Mouse (Mus musculus): Measurements from ENCODE around the gene Rab5c. TPM values are rescaled to one million over a fixed set of nuclear protein-coding genes. Genes with fewer than 3 reads are reported as not detected.
A peak's percentile ranks its signal among the peaks of the same experiment; 100 is the strongest.

The Rab5c gene
- total and polyA plus RNA-seq, 3 experiments, result 249 to 263 TPM; not detected in 1

DNA sequence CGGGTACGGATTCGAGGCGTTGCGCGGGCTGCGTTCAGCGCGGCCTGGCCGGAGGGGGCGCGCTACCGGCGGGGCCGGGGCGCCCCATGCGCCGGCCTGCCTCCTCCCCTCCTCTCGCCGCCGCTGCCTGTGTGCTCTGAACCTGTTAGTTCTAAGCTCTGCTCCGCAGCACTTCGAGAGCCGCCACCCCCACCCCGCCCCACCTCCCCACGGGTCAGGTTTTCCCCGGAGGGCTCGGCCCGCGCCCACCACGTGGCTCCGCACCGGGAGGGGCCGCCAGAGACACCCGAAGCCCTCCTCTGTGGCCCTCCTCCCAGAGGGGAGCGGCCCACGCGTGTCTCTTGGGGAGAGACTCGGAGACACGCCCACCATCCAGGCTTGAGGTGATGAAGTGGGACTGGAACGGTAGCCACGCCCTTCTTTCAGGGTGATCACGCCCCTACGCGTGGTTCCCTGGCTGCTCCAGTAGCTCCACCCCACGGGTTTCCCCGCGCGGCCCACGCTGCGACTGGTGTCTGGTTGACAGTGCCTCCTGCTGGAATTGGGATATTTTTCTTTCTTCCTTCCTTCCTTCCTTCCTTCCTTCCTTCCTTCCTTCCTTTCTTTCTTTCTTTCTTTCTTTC, 21.7 kb upstream of the Rab5c start, which contains the start of gene Kcnh4:
Gene Kcnh4 (minus strand): TSS at position 332 of the 623 bp plus-strand sequence.
- Histone ChIP-seq H3K27ac (ENCODE audit: control insufficient read depth, low read depth, low read length) (no peak within 1 kb of the TSS), H3K9me3 (replicated peaks; ENCODE audit: insufficient read depth, low read length) (no peaks in the 10 kb centered on the region), H3K4me1 (ENCODE audit: control insufficient read depth in 1 of 2, insufficient read depth in 2 of 2, low read length in 2 of 2) (no peaks in the 10 kb centered on the region), H3K79me2 (ENCODE audit: control insufficient read depth, insufficient read depth, low read length, poor library complexity) (no peaks in the 10 kb centered on the region), H3K9ac (ENCODE audit: control insufficient read depth, low read depth, low read length, poor library complexity, severe bottlenecking) (0 out of 2 replicates have a peak within 1 kb of the TSS, but pooled peaks have one; percentile 12), H3K36me3 (ENCODE audit: control insufficient read depth in 1 of 2, insufficient read depth in 2 of 2, low read length in 2 of 2) (no peaks in the 10 kb centered on the region), H3K27me3 (ENCODE audit: control insufficient read depth in 1 of 2, insufficient read depth in 2 of 2, low read length in 2 of 2) (peaks cover 3 to 4% of the 10 kb centered on the region in 2 experiments; a peak in 2 of 4 replicates), H3K4me3 (ENCODE audit: control insufficient read depth in 1 of 2, insufficient read depth in 1 of 2, low read depth in 2 of 2, low read length in 2 of 2) (peak within 1 kb of the TSS; percentile 43 to 53; a peak in 3 of 4 replicates)
- peak; percentile 71 for DNase-seq (ENCODE audit: low read depth, low spot score)
- TF ChIP-seq KAT2A (conservative IDR thresholded peaks at IDR 0.05; ENCODE audit: low read depth, low read length), result no peak
- no peak for TF ChIP-seq RCOR1 (IDR thresholded peaks at IDR 0.05; ENCODE audit: low read depth, low read length)
- peak in 2 of 3 experiments; percentile 33 to 47; a peak in 4 of 6 replicates for TF ChIP-seq CTCF (IDR thresholded peaks at IDR 0.05 in 2 of 3, conservative IDR thresholded peaks at IDR 0.05 in 1 of 3; ENCODE audit: control insufficient read depth in 1 of 3, insufficient read depth in 1 of 3, low read depth in 2 of 3, low read length in 3 of 3, poor library complexity in 1 of 3, severe bottlenecking in 1 of 3)
- no peak for TF ChIP-seq MAX (IDR thresholded peaks at IDR 0.05; ENCODE audit: low read length)
- no peak for TF ChIP-seq E2F4 (IDR thresholded peaks at IDR 0.05; ENCODE audit: borderline replicate concordance, low read depth, low read length)
- TF ChIP-seq USF1 (IDR thresholded peaks at IDR 0.05; ENCODE audit: low read depth, low read length), result no peak
- no peak; the same call in 1 of the 2 replicates for TF ChIP-seq MXI1 (IDR thresholded peaks at IDR 0.05; ENCODE audit: low read depth, low read length)
- no peak for TF ChIP-seq GABPA (IDR thresholded peaks at IDR 0.05; ENCODE audit: low read depth, low read length)
- TF ChIP-seq POLR2AphosphoS2 (IDR thresholded peaks at IDR 0.05; ENCODE audit: low read length), result no peak
- TF ChIP-seq TBP (IDR thresholded peaks at IDR 0.05; ENCODE audit: low read depth, low read length), result no peak
- TF ChIP-seq SMC3 (IDR thresholded peaks at IDR 0.05; ENCODE audit: low read depth, low read length), result peak; percentile 22; the same call in 1 of the 2 replicates
- TF ChIP-seq ZNF384 (IDR thresholded peaks at IDR 0.05; ENCODE audit: low read depth, low read length), result no peak

DNA sequence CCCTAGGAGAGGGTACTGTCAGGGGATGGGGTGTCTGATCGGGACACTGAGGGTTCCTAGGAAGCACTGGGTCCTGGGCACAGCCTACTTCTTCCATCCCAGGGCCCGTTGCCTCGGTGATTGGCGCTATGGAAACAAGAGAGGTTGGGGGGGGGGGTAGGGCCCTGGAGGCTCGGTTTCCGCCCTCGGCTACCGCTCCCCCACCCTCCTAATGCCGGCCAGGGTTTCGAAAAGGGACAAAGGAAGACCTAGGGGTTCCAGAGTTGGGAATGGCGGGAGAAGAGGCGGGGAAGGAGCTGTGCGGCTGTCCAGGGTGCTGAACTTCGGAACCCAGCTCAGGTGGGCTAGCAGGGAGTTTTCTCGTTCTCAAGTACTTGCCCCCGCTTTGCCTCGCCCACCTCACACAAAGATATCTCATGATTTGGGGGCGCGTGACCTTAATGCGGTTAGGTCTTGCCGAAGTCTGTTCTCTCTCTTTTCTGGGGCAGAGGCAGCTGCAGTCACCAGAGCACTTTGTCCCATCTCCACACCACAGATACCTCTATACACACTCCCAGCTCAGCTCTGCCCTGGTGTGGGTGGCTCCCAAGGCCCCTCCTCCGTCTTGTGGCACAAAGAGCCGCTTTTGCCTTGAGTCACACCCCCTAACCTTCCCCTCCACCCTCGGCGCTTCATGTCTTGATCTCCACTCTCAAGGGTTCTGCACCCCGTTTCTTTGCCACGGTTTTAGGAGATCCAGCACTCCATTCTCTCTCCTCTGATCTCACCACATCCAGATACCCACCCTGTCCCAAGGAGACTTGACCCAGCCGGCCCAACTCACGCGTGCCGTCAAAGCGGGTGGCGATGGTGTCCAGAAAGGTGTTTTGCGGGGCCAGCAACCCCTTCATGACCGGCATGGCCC, 20.9 kb upstream of the Rab5c start:
- no peaks in the 10 kb centered on the region for H3K4me1 ChIP-seq (ENCODE audit: control insufficient read depth in 1 of 2, insufficient read depth in 2 of 2, low read length in 2 of 2)
- no peak overlapping the region for H3K27ac ChIP-seq (ENCODE audit: control insufficient read depth, low read depth, low read length)
- peaks cover 3 to 4% of the 10 kb centered on the region in 2 experiments; a peak in 2 of 4 replicates for H3K27me3 ChIP-seq (ENCODE audit: control insufficient read depth in 1 of 2, insufficient read depth in 2 of 2, low read length in 2 of 2)
- no peaks in the 10 kb centered on the region for H3K79me2 ChIP-seq (ENCODE audit: control insufficient read depth, insufficient read depth, low read length, poor library complexity)
- no peaks in the 10 kb centered on the region for H3K9me3 ChIP-seq (replicated peaks; ENCODE audit: insufficient read depth, low read length)
- H3K36me3 ChIP-seq (ENCODE audit: control insufficient read depth in 1 of 2, insufficient read depth in 2 of 2, low read length in 2 of 2), result no peaks in the 10 kb centered on the region
- no peak overlapping the region for H3K9ac ChIP-seq (ENCODE audit: control insufficient read depth, low read depth, low read length, poor library complexity, severe bottlenecking)
- no peak for TF ChIP-seq EP300 (IDR thresholded peaks at IDR 0.05; ENCODE audit: low read depth in 1 of 2, low read length in 2 of 2)
- no peak for TF ChIP-seq SMC3 (IDR thresholded peaks at IDR 0.05; ENCODE audit: low read depth, low read length)
- no peak for TF ChIP-seq POLR2AphosphoS2 (IDR thresholded peaks at IDR 0.05; ENCODE audit: low read length)
- no peak for TF ChIP-seq CHD1 (IDR thresholded peaks at IDR 0.05; ENCODE audit: low read depth, low read length)
- TF ChIP-seq JUND (IDR thresholded peaks at IDR 0.05; ENCODE audit: low read depth, low read length), result no peak
- no peak for TF ChIP-seq ETS1 (IDR thresholded peaks at IDR 0.05; ENCODE audit: low read depth, low read length)
- no peak for TF ChIP-seq E2F4 (IDR thresholded peaks at IDR 0.05; ENCODE audit: borderline replicate concordance, low read depth, low read length)
- no peak for TF ChIP-seq ELF1 (IDR thresholded peaks at IDR 0.05; ENCODE audit: low read depth, low read length)
- TF ChIP-seq CHD2 (IDR thresholded peaks at IDR 0.05; ENCODE audit: low read length), result no peak
- TF ChIP-seq NRF1 (IDR thresholded peaks at IDR 0.05; ENCODE audit: insufficient read depth, low read depth, low read length, poor library complexity, severe bottlenecking), result no peak
- TF ChIP-seq MYC (IDR thresholded peaks at IDR 0.05; ENCODE audit: low read depth, low read length), result no peak
- TF ChIP-seq MAZ (IDR thresholded peaks at IDR 0.05; ENCODE audit: low read depth, low read length), result no peak
- TF ChIP-seq GABPA (IDR thresholded peaks at IDR 0.05; ENCODE audit: low read depth, low read length), result no peak
- TF ChIP-seq ZNF384 (IDR thresholded peaks at IDR 0.05; ENCODE audit: low read depth, low read length), result no peak
- no peak for TF ChIP-seq POLR2A (IDR thresholded peaks at IDR 0.05; ENCODE audit: control insufficient read depth in 1 of 2, insufficient read depth in 1 of 2, low read depth in 1 of 2, low read length in 2 of 2, poor library complexity in 1 of 2)
- TF ChIP-seq USF1 (IDR thresholded peaks at IDR 0.05; ENCODE audit: low read depth, low read length), result no peak
- DNase-seq (ENCODE audit: low read depth, low spot score), result peak; percentile 58
- peak overlapping the region in 1 of 2 experiments; percentile 43; a peak in 2 of 4 replicates for H3K4me3 ChIP-seq (ENCODE audit: control insufficient read depth in 1 of 2, insufficient read depth in 1 of 2, low read depth in 2 of 2, low read length in 2 of 2)
